Mouse (Mus musculus) thymus, postnatal 0 days (tissue): ENCODE results near the gene Mvb12b. TPM values are rescaled to one million over a fixed set of nuclear protein-coding genes. Genes with fewer than 3 reads are reported as not detected.

Experiments used
- DNase-seq: peaks from one replicate; pipeline ENCODE4 v3.0.0-alpha.2; 2015; ENCODE audit warnings: low spot score
- polyA plus RNA-seq: library from polyadenylated mRNA; unstranded; fragments of >200 nt; fragmentation: Nextera tagmentation; extraction: Ambion mirVana; gene quantifications from 2 replicates; pipeline ENCODE4 v1.2.1, GENCODE M21; 2015

Gene Mvb12b
- polyA plus RNA-seq, 1 experiment from 2014 or later, result 56.8 TPM

DNA sequence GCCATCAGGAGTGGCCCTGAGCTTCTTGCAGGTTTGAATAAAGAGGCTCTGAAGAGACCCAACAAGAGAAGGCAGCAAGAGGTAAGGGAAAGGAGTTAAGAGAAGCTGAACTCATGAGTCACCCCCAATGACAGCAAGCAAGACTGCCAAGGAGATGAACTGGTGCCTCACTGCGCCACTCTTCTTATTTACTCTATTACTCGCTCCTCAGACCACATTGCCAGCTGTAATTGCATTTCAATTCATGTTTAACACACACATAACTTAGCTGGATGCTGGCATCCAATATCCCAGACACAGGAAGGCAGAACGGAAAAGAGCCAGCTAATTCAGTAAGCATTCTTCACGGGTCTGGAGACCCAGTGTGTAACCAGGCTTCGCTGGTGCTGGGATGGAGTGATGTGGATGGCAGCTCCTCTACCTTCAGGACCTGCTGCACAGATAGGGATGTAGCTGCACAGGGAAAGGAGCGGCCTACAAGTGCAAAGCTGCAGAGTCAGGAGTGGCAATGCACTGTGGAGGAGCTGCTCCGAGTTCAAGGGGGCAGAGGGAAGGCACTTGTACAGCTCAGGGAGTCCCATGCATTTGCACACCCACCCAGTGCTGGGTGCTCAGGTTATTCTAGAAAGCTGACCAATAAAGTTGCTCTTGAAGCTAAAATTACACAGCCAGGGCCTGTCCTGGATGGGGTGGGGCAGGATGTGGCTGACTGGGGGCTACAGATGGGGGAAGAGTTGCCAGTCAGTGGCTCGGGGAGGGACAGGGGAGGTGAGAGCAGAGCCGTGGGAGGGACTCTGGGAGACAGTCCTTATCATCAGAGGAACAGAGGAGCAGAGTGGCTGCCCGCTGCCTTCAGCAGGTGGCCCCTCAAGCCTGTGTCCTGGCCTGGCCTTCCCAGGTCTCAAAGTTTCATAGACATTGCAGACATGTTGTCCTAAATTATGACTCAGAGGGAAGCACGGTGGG is 34.5 kb downstream of the Mvb12b start:
- peak; percentile 30 for DNase-seq

DNA sequence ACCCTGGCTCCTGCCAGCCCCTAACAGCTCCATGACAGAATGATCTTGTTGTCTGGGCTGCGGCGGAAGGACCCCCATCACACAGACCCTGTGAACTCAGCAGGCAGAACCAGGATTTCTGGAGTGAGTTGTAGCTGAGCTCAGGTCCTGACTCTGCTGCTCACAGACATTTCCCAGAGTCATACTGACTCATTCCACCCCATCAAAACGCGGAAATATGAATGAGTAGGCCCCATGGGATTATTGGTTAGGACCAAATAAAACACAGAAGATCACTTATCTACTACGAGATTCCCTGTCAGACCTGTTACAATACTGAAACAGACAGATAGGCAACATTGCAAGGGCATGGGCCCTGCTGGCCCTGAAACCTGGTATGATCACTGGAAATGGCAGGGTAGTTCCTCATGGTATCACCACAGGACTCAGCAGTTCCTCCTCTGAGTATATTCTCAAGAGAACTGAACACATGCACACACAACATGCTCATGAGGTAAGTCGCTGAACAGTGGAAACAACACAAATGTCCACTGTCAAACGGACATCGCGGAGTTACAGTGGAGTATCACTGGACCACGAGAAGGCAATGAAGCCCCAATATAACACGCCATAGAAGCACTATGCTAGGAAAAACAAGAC is 40.4 kb downstream of the Mvb12b start:
- no peak for DNase-seq

DNA sequence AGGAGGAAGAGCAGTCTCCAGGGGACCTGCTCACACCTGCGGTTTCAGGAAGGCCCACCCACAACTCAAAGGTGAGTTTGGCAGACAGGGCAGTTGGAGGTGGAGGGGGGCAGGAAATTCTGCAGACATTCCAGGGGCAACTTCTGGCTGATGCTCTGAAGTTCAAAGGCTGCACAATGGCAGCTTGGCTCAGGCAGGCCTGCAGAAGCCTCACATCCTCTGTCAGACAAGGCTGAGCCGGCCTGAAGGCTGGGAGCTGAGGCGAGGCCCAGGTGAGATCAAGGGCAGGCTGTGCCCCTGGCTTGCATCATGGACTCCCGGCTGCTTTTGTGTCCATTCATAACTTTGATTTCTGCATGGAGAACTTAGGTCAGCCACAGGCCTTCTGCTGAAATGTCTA is 41.1 kb downstream of the Mvb12b start:
- DNase-seq, result peak; percentile 42

DNA sequence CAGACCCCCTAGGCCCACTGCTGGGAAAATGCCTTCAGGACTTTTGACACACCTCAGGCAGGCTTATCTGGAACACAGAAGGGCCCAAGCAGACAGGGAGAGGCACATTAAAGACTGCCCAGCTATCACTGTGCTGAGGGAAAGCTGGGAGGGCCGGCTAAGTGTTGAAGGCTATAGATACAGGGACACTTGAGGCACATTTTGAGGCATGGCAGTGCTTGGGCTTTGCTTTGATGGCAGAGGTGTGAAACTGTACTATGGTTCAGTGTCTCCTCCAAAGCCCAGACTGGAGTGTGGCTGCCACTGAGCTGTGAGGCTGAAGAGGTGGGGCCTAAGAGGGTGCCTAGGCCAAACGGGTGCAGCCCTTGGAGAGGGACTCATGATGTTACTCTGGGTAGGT is 44.1 kb downstream of the Mvb12b start:
- no peak for DNase-seq

DNA sequence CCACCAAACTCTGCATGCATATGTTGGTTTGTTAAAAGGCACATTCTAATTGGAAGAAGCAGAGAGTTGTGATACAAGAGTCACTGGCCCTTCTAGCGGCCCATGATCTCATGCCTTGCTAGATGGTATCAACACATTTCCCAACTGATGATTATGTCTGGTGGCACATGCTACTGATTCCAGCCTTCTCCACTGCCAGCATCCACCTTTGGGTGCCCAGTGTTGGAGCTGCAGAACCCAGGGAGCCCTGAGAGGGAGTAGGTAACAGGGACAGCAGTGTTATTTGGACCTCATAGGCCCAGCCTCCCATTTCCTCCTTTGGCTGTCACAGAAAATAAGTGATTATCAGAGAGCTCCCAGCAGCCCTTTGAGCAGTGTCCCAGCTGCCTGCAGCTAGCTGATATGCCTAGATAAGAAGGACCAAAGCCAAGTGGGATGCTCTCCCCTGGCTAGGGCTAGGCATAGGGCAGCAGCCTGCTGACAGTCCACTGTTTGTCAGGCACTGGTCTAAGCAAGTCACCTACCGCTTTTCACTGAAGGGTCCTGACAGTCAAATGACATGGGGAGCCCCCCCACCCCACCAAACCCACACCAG is 44.7 kb downstream of the Mvb12b start:
- DNase-seq, result no peak

DNA sequence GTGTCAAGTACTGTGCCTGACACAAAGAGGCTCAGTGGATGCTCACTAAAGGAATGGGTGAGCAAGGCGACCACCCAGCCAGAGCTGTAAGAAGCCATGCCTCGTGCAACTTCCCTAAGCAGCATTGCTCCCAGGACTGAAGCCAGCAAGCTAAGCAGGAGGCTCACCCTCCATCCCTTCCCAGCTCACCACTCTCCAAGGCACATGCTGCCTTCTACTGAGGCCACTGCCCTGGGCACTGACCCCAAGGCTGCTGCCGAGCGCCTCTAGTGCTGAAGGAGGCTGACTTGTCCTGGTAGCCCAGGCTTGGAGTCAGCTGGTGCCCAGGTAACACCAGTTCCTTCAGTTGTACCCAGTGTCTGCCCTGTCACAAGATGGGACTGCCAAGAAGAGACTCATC is 45.8 kb downstream of the Mvb12b start:
- DNase-seq, result no peak

DNA sequence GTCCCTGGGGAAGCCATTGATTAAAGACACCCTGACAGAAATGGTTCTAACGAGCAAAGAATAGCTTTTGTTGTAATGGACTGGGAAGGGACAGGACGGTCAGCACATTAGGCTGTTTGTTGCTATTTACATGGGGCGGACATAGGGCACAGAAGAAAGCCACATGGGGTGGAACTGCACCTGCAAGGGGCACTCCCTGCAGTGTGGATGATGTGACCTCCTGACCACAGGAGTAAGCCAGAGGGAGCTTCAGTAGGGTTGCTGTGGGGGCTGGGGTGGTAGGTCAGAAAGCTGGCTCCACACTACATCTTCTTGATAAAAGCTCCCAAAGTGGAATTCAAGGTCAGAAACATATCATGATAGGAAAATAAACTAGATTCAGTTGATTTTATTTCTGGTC is 47.3 kb downstream of the Mvb12b start:
- DNase-seq, result no peak

DNA sequence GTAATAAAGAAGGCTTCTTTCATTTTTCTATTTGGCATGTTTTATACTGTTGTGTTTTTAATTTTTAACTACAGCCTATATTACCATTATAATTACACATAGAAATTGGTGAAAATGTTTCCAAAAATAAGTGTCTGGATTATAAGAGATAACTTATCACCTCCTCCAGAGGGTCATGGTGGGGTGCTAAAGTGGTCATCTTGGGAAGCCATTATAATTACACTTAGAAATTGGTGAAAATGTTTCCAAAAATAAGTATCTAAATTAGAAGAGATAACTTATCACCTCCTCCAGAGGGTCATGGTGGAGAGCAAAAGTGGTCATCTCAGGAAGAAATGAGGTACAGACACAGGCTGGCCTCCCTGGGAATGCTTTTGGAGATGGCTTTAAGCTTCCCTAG is 48.5 kb downstream of the Mvb12b start:
- DNase-seq, result no peak

DNA sequence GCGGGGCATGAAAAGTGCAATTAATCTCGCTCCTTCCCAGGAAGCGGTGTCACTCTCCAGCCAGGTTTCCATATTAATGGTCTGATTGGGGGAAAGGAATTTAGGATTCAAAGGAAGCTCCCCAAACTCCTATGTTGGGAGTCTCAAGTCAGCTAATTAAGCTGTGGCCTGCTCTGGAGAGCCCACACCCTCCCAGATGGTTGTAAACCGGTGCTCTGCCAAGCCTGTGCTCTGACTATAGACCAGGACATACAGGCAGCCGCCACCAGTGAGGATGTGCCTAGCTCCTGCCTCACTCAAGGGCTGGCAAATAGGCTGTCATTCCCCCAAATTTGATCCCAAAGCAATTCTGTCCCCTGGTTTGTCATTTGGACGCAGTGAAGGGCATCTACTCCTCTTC is 50.4 kb downstream of the Mvb12b start:
- DNase-seq, result no peak

DNA sequence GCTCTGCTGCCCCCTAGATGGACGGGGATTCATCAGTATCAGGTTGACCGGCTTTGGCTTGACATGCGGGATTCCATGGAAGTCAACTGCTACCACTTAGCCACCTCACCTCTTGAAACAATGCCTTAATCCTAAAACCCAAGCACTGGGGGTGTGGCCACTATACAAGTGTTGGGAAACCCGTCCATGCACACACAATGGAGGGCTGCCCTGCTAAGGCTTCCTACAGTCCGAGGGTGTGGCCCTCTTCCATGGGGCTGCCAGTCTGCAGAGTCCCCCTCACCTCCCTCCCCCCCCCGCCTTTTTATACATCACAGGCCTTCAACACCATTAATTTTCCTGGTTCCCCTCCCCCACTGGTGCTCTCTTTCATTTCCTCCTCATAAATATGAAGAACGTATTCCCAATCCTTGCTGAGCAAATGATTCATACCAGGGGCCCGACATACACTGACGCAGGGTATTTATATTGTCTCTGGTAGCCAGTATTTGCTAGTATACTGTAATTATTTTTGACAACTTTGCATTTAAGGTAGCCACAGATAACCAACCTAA is 51.0 kb downstream of the Mvb12b start:
- DNase-seq, result no peak

DNA sequence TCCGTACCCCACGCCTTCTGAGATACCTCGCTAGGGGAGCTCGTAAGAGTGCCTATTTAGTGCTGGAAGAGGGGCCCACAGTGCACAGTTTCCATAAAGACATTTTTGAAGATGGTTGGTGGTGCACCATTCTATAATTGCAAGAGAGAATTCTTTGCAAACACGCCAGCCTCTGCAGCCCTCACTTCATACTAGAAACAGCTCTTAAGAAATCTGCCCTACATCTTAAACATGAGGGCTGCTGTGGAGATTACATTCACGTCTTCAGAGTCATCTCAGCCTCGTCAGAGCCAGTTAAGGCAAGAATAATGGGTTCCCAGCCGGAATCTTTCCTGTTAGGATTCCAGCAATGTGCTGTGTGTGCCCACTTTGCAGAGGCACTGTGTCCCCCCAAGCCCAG is 52.7 kb downstream of the Mvb12b start:
- no peak for DNase-seq

DNA sequence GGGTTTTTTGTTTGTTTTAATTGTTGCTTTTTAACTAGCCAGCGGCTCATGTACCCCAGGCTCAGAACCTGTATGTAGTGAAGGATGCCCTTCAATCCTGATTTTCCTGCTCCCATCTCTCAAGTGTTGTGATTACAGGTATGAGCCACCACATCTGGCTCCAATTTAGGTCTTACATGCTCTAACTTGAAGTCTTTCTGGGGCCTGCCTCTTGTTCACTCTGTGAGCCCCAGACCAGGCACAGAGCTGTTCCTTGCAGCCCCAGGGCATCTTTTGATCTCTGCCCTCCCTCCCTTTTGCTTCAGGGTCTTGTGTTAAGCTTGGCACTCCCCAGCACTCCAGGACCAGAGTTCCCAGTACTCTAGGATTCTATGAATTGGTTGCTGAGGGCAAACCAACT is 53.8 kb downstream of the Mvb12b start:
- no peak for DNase-seq

DNA sequence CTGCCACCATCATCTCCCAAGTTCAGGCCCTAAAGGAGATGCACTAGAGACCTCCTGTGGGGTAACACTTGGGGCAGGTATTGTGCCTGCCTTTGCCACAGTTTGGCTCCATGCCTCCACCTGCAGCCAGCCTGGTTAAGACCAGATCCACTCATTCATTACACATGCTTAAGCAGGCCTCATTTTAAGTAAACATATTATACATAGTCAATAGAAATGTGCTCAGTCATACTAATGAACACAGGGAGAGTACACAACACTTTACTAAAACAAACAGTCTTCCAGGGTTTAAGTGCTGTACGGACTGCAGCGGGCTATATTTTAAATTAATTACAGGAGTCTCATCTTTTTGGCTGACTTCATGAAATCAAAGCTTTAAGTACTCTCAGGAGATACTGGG is 57.9 kb downstream of the Mvb12b start:
- no peak for DNase-seq

DNA sequence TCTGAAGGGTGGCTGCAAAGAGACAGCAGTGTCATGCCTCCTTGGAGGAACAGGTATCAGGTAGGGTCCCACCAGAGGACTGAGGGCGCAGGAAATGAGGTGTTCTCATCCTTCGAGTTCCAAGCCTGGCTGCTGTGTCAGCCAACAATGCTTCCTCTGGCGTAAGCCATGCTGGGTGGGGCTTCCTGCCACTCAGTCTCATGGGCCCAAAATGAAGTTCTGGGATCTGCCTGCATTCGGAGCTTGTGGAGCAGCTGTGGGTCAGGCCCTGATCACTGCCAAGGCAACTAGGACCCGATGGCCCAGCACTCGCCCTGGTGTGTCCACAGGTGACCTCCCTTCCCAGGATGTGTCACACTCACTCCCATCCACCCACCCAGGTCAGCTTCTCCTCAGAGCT is 61.0 kb downstream of the Mvb12b start:
- DNase-seq, result no peak

DNA sequence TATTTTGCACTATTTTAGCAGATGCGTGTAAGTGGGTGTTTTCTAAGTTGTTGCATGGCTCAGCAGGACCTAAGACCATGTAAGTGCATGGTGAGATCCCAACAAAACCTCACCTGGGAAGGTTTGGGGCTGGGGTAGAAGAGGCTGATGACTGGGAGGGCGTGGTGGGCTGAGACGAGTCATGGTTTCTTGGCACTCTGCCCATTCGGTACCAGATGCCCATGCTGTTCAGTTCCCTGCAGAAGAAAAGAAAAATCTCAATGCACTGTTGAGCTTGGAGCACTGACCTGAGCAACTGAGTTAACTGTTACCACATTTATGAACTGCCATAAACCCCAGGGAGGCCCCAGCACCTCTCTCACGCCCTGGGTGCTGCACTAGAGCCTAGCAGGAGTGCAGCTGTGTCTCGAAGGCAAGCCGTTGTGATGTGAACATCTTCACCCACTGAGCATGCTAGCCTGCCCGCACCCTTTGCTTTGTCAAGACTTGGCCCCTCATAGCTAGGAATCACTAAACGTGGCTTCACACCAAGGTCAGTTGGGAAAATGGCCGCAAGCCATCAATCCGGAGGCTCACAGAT is 62.7 kb downstream of the Mvb12b start:
- peak; percentile 65 for DNase-seq

DNA sequence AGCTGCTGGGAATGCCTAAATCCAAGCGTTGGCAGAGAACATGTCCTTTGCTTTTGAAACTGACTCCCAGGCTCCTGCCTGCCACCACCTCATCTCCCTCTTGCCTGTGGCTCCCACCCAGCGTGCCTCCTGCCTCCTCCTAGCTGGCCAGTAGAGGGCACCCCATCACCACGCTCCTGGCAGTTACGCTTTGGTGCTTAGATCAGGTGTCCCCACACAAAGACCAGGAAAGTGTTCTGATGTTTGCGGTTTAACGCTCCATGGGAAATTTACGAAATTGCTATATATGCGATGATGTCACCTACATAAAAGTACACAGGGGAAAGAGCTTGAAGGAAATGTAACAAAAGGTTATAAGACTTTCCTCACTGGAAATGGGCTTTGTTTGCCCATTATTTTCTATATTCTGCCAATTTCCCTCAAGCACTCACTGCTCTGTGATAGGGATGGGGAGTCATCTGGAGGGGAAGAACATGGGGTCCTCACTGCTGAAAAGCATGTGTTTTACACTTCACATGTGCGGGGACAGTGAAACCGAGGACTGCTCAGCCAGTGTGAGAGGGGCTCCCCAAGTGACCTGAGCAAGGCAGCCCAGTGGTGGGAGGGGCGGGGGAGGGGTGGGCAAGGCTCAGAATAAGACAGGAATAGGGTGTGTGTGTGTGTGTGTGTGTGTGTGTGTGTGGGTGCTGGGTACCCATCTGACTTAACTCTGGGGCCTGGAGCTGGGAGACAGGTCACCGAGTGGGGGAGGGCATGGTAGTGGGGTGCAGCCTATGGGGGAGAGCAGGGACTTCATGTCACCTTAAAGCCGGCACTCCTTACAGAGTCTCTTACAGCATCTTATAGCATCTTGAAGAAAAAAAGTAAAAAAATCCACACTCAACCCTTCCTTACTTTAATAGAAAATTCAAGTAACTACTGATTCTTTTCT is 65.8 kb downstream of the Mvb12b start:
- DNase-seq, result peak; percentile 91

DNA sequence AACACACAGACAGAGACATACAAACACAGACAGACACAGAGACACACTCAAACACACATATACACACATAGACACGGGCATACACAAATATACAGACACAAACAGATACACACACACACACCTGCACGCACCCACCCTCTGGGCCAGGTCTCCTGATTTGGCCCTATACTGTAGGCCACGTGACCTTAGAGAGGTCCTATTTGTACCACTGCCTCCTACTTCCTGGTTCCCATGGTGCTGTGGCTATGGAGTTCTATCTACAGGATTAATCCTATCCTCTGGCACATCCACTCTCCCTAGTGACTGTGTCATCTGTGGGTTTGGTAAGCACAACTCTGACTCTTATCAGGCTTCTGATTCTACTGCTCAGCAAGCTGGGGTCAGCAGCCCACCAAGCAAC is 67.3 kb downstream of the Mvb12b start:
- no peak for DNase-seq

DNA sequence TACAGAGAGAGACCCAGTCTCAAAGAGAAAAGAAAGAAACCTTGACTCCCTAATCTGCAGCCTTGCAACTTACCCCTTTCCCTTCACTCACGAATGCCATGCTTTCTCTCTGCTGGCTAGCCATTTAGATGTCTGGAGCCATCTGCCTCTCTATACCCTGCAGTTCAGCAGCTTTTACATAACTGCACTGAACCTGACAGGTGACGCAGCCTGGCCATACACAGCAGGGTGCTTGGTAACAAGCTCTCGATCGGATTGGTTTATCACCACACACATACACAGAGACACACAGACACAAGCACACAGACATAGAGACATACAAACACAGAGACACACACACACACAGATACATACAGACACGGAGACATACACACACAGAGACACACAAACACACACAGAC is 67.7 kb downstream of the Mvb12b start:
- DNase-seq, result peak; percentile 46

DNA sequence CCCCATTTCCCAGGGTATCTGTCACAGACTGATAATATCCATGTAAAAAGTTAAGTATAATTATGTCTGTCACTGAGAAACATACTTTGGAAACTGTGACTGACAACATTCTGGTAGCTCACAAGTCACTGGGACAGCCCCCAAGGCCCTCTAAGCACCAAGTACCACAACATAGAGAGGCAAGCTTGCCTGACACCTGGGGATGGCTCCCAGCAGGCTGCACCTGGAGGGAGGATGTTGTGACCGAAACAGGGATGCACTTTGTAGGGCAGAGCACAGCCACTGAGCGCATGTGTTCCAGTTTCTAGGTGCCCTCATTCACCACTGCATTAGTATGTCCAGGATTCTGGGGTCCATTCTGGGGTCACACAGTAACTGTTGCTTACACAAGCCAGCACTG is 69.4 kb downstream of the Mvb12b start:
- DNase-seq, result peak; percentile 89

DNA sequence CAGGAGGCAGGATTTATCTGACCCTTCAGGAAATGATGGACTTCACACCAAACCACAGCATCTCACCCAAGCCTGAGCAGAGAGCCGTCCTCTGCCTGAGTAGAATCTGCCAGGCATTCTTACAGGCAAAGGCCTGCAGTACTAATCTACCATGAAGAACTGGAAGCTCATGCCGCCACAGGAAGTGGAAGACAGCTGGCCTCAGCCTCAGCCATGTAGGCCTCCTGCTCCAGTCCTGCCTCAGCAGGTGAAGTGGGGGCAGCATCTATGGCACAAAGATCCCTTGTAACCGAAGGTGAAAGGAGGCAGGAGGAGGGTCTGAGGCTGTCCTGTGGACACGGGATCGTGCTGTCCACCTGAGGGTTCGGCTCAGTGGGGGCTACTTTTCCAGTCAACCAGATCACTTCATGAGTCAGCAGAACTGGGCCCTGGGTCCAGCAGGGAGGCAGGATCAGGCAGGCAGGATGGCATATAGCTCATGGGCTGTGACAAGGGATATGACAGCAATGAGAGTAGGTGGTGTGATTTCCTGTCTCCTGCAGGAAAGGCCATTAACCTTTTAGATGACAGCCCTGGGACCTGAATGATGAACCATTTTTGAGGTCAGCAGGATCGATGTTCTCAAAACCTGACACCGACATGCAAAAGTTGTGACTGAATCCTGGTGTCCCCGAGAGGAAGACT is 69.9 kb downstream of the Mvb12b start:
- DNase-seq, result peak; percentile 64
